Mouse (Mus musculus) small intestine, adult 2 months (tissue): ENCODE data around the gene Icam2.

ENCODE experiments used
- CTCF ChIP-seq: fragments of 200-500 bp; IDR thresholded peaks from 2 replicates; pipeline ENCODE4 v1.5.1; 2012; ENCODE audit warnings: low read depth, mild to moderate bottlenecking, control low read depth, inconsistent platforms, low read length, moderate library complexity, mixed read lengths; ENCODE audit not compliant: insufficient replicate concordance, insufficient read length; ENCODE audit errors: extremely low read depth
- POLR2A ChIP-seq: fragments of 200-500 bp; IDR thresholded peaks from 2 replicates; pipeline ENCODE4 v1.6.1; 2012; ENCODE audit warnings: low read depth, mild to moderate bottlenecking, control low read depth, inconsistent platforms, low read length, moderate library complexity

DNA sequence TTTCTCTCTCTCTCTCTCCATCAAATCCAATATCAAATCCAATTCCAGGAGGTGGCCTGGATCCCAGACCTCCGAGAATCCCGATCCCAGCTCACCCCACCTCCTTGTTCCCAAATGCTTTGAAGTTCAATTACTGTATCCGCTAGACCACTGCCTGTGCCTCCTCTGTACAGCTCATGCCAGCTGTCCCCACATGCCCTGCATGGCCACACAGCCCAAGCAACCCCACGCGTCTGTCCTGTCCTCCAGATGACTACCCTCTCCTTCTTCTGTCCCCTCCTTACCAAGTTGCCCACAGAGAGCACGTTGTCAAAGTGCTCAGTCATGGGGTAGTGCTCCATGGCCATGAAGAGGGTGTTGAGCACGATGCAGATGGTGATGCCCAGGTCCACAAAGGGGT lies 49.0 kb downstream of the Icam2 start:
- TF ChIP-seq CTCF (no peak), POLR2A (no peak)
